Mouse (Mus musculus) embryonic facial prominence, embryonic 14.5 days (tissue): Measurements from ENCODE around the gene Ncor2. TPM values are rescaled to one million over a fixed set of nuclear protein-coding genes. Genes with fewer than 3 reads are reported as not detected.
"Not testable (repeated sequence)": the region's sequence is repeated elsewhere in the genome, so short reads cannot be mapped to it uniquely, and the experiment has no call there.

Experiments
- ATAC-seq: fragments of 200-750 bp; cut with Nextera tagmentation; 2 replicates; pipeline ENCODE4 v1.8.0; 2017; ENCODE audit warnings: low read depth, moderate number of reproducible peaks, moderate TSS enrichment
- DNase-seq: peaks from one replicate; pipeline ENCODE4 v3.0.0-alpha.2; 2015; ENCODE audit warnings: low spot score
- H3K27ac ChIP-seq: fragments of 300-500 bp; sonication (generic); replicated peaks from 2 replicates; pipeline ENCODE4 v1.5.1; 2014; ENCODE audit warnings: low read depth, mild to moderate bottlenecking, low read length, moderate library complexity
- H3K27me3 ChIP-seq: fragments of 300-500 bp; sonication (generic); replicated peaks from 2 replicates; pipeline ENCODE4 v1.6.1; 2014; ENCODE audit warnings: low read length; ENCODE audit not compliant: control insufficient read depth, insufficient read depth
- H3K36me3 ChIP-seq: fragments of 300-500 bp; sonication (generic); 2 replicates; pipeline ENCODE4 v1.6.1; 2014; ENCODE audit warnings: low read length, mixed read lengths; ENCODE audit not compliant: control insufficient read depth, insufficient read depth
- H3K4me1 ChIP-seq: fragments of 300-500 bp; sonication (generic); 2 replicates; pipeline ENCODE4 v1.6.1; 2014; ENCODE audit warnings: antibody characterized with exemption, low read length; ENCODE audit not compliant: control insufficient read depth, insufficient read depth
- H3K4me2 ChIP-seq: fragments of 300-500 bp; sonication (generic); 2 replicates; pipeline ENCODE4 v1.6.1; 2014; ENCODE audit warnings: low read depth, mild to moderate bottlenecking, low read length, moderate library complexity, mixed read lengths
- H3K4me3 ChIP-seq: fragments of 300-500 bp; sonication (generic); 2 replicates; pipeline ENCODE4 v1.5.1; 2014; ENCODE audit warnings: low read depth, mild to moderate bottlenecking, low read length
- H3K9ac ChIP-seq: fragments of 300-500 bp; sonication (generic); 2 replicates; pipeline ENCODE4 v1.6.1; 2014; ENCODE audit warnings: low read depth, mild to moderate bottlenecking, low read length, moderate library complexity, mixed read lengths
- H3K9me3 ChIP-seq: fragments of 300-500 bp; sonication (generic); 2 replicates; pipeline ENCODE4 v1.6.1; 2016; ENCODE audit warnings: low read length; ENCODE audit not compliant: control insufficient read depth
- WGBS: fragments of 180-500 bp; shearing (Covaris S2); extraction: QIAGEN DNeasy Blood & Tissue Kit; methylation state at CpG from one replicate; pipeline ENCODE4 v1.1.7; 2014; 5-methylcytosine and 5-hydroxymethylcytosine counted together
- polyA plus RNA-seq: library from polyadenylated mRNA; unstranded; fragments of >200 nt; fragmentation: Nextera tagmentation; extraction: Ambion mirVana; gene quantifications from 2 replicates; pipeline ENCODE4 v1.2.1, GENCODE M21; 2014

Gene Ncor2
- polyA plus RNA-seq, 1 experiment from 2014 or later: 37.3 TPM

DNA sequence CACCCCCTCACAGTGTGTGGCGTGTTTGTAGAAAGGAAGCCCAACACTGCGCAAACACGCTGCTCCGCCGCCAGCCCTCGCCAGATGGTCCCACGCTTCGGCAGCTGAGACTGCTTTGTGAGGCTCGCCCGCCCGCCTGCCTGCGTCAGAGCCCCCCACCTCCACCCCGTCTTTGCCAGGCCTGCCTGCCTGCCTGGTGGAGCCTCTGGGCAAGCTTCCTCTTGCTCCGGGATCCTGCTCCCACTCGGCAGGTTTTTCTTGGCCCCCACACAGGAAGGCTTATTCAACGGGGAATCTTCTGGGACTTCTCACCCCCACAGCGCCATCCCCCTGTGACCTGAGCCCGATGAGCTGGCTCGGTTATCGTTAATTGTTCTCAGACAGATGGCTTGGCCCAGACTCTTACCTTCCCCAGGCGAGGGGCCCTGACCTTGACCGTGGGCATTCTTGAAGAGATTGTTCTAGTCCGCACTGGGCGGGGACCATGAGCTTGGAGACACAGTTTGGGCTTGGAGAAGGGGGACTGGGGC lies 37.0 kb upstream of the Ncor2 start:
- Histone ChIP-seq H3K9me3 (no peaks in the 10 kb centered on the region), H3K4me3 (peak overlapping the region; percentile 28), H3K36me3 (no peaks in the 10 kb centered on the region), H3K4me2 (peak overlapping the region; percentile 57), H3K4me1 (peaks cover 16% of the 10 kb centered on the region), H3K27me3 (no peaks in the 10 kb centered on the region), H3K9ac (peak overlapping the region; percentile 66), H3K27ac (peak overlapping the region; percentile 93)
- DNase-seq: peak; percentile 93
- 3% methylated on average over 12 of the region's 24 CpGs for WGBS
- peak; percentile 93 for ATAC-seq

DNA sequence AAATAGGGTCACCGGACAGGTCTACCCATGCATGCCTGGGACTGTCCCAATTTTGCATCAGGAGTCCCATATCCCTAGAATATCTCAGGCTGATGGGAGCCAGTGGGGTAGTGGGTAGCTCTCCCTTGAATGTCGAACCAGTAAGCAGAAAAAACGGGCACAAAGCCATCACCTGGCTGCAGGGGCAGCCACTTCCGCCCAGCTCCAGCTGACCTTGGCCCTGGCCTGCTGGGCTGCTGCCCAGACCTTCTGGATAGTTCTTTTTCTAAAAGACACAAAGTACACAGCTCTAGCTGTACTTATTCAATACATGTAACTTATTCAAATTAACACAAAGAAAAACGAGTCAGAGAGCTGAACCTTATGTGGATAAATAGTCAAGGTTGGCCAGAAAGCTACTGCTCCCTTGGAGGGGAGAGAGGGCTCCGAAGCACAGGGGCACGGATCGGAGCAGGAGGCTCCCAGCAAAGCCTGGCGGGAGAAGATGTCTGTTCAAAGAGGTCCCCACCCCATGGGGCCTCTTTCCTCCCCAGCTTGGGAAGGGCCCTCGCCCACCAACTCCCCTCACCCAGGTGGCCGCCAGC lies 36.4 kb upstream of the Ncor2 start:
- H3K4me3 ChIP-seq: peak overlapping the region; percentile 28
- peak overlapping the region; percentile 66 for H3K9ac ChIP-seq
- no peak for ATAC-seq

DNA sequence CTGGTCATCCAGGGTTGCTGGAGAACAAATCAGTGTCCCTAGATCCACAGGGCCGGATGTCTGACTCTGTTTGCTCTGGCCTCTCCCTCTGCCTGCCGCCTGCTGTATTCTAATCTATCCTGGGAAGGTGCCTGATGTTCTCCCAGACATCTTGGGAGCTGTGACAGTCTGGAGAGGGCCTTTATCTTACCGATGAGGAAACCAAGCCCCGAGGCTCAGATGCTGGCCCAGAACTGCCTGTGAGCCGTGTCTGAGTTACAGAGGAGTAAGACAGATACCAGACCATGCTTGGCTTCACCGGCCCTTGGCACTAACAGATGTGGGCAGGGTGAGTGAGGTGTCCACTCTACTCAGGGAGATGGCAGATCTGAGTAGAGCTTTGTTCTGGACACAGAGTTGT lies 35.0 kb upstream of the Ncor2 start:
- H3K27me3 ChIP-seq: no peaks in the 10 kb centered on the region
- 88% methylated on average over 6 of the region's 6 CpGs for WGBS
- no peak for ATAC-seq

More for the DNA sequence above, 36.4 kb upstream of the Ncor2 start:
- DNase-seq: no peak
- Histone ChIP-seq H3K4me2 (peak overlapping the region; percentile 57), H3K27me3 (no peaks in the 10 kb centered on the region), H3K36me3 (no peaks in the 10 kb centered on the region), H3K27ac (peak overlapping the region; percentile 93), H3K4me1 (peaks cover 16% of the 10 kb centered on the region), H3K9me3 (no peaks in the 10 kb centered on the region)
- whole genome bisulfite sequencing: 21% methylated on average over 10 of the region's 11 CpGs

DNA sequence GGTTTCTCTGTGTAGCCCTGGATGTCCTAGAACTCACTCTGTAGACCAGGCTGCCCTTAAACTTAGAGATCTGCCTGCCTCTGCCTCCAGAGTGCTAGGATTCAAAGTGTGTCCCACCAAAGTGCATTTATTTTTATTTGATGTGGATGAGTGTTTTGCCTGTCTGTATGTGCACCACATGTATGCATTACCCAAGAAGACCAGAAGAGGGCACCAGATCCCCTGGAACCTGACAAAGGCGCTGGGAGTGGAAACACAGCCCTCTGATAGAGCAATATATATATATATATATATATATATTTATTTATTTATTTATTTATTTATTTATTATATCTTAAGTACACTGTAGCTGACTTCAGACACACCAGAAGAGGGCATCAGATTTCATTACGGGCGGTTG lies 25.9 kb upstream of the Ncor2 start:
- H3K9ac ChIP-seq, H3K27me3 ChIP-seq, DNase-seq, ATAC-seq, H3K4me1 ChIP-seq, H3K27ac ChIP-seq, H3K36me3 ChIP-seq, H3K9me3 ChIP-seq, H3K4me3 ChIP-seq, H3K4me2 ChIP-seq: not testable (repeated sequence)
- 88% methylated on average over 3 of the region's 3 CpGs for WGBS

More for the DNA sequence above, 35.0 kb upstream of the Ncor2 start:
- H3K36me3 ChIP-seq: no peaks in the 10 kb centered on the region
- no peak overlapping the region for H3K4me3 ChIP-seq
- DNase-seq: no peak
- no peak overlapping the region for H3K4me2 ChIP-seq
- no peak overlapping the region for H3K27ac ChIP-seq
- no peak overlapping the region for H3K9ac ChIP-seq
- no peaks in the 10 kb centered on the region for H3K9me3 ChIP-seq
- peaks cover 16% of the 10 kb centered on the region for H3K4me1 ChIP-seq

- no peak for ATAC-seq
These were observed 25.3 kb upstream of the Ncor2 start for GRCm38 (mm10) chr5:125204199-125204815.

GRCm38 (mm10) chr5:125203759-125204158 lies 24.7 kb upstream of the Ncor2 start:
- Histone ChIP-seq H3K27me3 (no peaks in the 10 kb centered on the region), H3K4me2 (no peak overlapping the region), H3K4me1 (peaks cover 7% of the 10 kb centered on the region; the same call in 1 of the 2 replicates), H3K9me3 (no peaks in the 10 kb centered on the region), H3K27ac (0 out of 2 replicates have a peak overlapping the region, but pooled peaks have one; percentile 8), H3K9ac (no peak overlapping the region), H3K4me3 (no peak overlapping the region), H3K36me3 (no peaks in the 10 kb centered on the region)
- ATAC-seq (no peak), DNase-seq (no peak)
- 62% methylated on average over 11 of the region's 11 CpGs for WGBS

More at GRCm38 (mm10) chr5:125204199-125204815, 25.3 kb upstream of the Ncor2 start:
- no peak overlapping the region for H3K4me3 ChIP-seq
- H3K27me3 ChIP-seq: no peaks in the 10 kb centered on the region
- no peak overlapping the region for H3K4me2 ChIP-seq
- H3K9ac ChIP-seq: no peak overlapping the region
- H3K9me3 ChIP-seq: no peaks in the 10 kb centered on the region
- WGBS: 85% methylated on average over 11 of the region's 11 CpGs
- H3K4me1 ChIP-seq: peaks cover 7% of the 10 kb centered on the region; the same call in 1 of the 2 replicates
- H3K36me3 ChIP-seq: no peaks in the 10 kb centered on the region
- no peak overlapping the region for H3K27ac ChIP-seq
- no peak for DNase-seq

- DNase-seq (peak; percentile 87), ATAC-seq (peak; percentile 91)
- no peaks in the 10 kb centered on the region for H3K36me3 ChIP-seq
- H3K27me3 ChIP-seq: no peaks in the 10 kb centered on the region
- peaks cover 7% of the 10 kb centered on the region; the same call in 1 of the 2 replicates for H3K4me1 ChIP-seq
- H3K9me3 ChIP-seq: no peaks in the 10 kb centered on the region
- no peak overlapping the region for H3K4me3 ChIP-seq
- H3K9ac ChIP-seq: no peak overlapping the region
- no peak overlapping the region; the same call in 1 of the 2 replicates for H3K27ac ChIP-seq
- no peak overlapping the region for H3K4me2 ChIP-seq
- 22% methylated on average over 6 of the region's 7 CpGs for WGBS
These were observed 24.1 kb upstream of the Ncor2 start for GRCm38 (mm10) chr5:125203099-125203498.

DNA sequence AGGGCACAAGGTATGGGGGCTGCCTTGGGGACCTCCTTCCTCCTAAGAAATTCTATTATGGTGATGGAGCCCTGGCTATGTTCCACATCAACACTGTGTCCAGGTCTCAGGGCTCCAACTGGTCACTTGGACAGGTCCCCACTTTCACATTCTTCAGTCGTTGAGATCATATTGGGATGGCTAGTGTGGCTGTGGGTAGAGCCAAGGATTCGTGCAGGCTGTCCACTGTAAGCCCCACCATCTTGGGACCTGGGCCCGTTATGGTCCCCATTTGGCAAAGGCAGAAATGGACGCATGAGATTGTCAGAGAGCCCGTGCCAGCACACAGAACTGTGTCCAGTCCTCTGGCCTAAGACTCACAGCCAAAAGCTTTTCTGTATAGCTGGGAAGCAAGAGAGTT lies 23.1 kb upstream of the Ncor2 start:
- Histone ChIP-seq H3K4me3 (no peak overlapping the region), H3K27ac (no peak overlapping the region), H3K4me2 (no peak overlapping the region), H3K9me3 (no peaks in the 10 kb centered on the region), H3K9ac (no peak overlapping the region), H3K36me3 (no peaks in the 10 kb centered on the region), H3K4me1 (peaks cover 7% of the 10 kb centered on the region; the same call in 1 of the 2 replicates), H3K27me3 (no peaks in the 10 kb centered on the region)
- DNase-seq: no peak
- WGBS: 80% methylated on average over 5 of the region's 5 CpGs
- no peak for ATAC-seq
